Mouse (Mus musculus): Measurements from ENCODE around the gene Ism2. TPM values are rescaled to one million over a fixed set of nuclear protein-coding genes. Genes with fewer than 3 reads are reported as not detected.

Ism2 gene
- total and polyA plus RNA-seq, 3 experiments: not detected

DNA sequence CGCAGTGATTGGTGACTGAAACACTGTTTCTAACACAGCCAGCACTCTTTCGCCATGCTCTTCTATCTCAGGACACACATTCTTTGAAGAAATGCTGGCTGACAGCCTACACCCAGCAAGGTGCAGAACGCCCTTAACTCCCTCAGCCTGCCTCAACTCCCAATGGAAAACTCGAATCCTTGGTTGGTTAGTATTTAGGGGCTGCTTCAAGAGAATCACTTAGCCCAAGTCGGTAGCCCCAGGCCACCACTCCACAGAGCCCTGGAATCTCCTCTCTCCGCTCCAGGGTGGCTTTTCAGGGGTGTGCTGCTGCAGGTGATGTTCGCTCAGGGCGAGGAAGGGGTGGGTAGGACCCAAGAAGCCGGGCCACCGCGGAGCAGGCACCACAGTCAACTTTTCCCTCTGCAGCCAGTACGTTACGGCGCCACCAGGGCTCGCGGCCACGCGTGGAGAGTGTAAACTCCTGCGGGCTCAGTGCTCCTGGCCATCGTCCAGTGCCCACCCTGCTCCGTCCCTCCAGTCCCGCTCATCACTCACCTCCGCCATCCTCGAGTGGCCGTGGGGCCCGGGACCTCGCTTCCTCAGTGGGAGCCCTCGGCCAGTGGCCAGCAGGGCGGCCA is 358 bp downstream of the Ism2 start:
- Histone ChIP-seq H3K79me2 (ENCODE audit: control insufficient read depth, insufficient read depth, low read length, poor library complexity) (no peaks in the 10 kb centered on the region), H3K36me3 (ENCODE audit: control insufficient read depth in 1 of 2, insufficient read depth in 2 of 2, low read length in 2 of 2) (no peaks in the 10 kb centered on the region), H3K27ac (ENCODE audit: control insufficient read depth, low read depth, low read length) (no peak overlapping the region), H3K4me3 (ENCODE audit: control insufficient read depth in 1 of 2, insufficient read depth in 1 of 2, low read depth in 2 of 2, low read length in 2 of 2) (no peak overlapping the region), H3K27me3 (ENCODE audit: control insufficient read depth in 1 of 2, insufficient read depth in 2 of 2, low read length in 2 of 2) (no peaks in the 10 kb centered on the region), H3K9ac (ENCODE audit: control insufficient read depth, low read depth, low read length, poor library complexity, severe bottlenecking) (no peak overlapping the region), H3K4me1 (ENCODE audit: control insufficient read depth in 1 of 2, insufficient read depth in 2 of 2, low read length in 2 of 2) (no peaks in the 10 kb centered on the region), H3K9me3 (replicated peaks; ENCODE audit: insufficient read depth, low read length) (no peaks in the 10 kb centered on the region)
- no peak for DNase-seq (ENCODE audit: low read depth, low spot score)
- TF ChIP-seq TAL1 (IDR thresholded peaks at IDR 0.05; ENCODE audit: low read length) (no peak), HCFC1 (IDR thresholded peaks at IDR 0.05; ENCODE audit: low read depth, low read length) (no peak), ZMIZ1 (IDR thresholded peaks at IDR 0.05; ENCODE audit: low read depth, low read length) (no peak), MAFK (IDR thresholded peaks at IDR 0.05; ENCODE audit: borderline replicate concordance, low read depth, low read length) (no peak), ETS1 (IDR thresholded peaks at IDR 0.05; ENCODE audit: low read depth, low read length) (no peak), ELF1 (IDR thresholded peaks at IDR 0.05; ENCODE audit: low read depth, low read length) (no peak), EP300 (IDR thresholded peaks at IDR 0.05; ENCODE audit: low read depth in 1 of 2, low read length in 2 of 2) (no peak), MAX (IDR thresholded peaks at IDR 0.05; ENCODE audit: low read length) (no peak), NRF1 (IDR thresholded peaks at IDR 0.05; ENCODE audit: insufficient read depth, low read depth, low read length, poor library complexity, severe bottlenecking) (no peak), MAZ (IDR thresholded peaks at IDR 0.05; ENCODE audit: low read depth, low read length) (no peak)

- DNase-seq (ENCODE audit: low read depth, low spot score): no peak
- H3K4me1 ChIP-seq (ENCODE audit: control insufficient read depth in 1 of 2, insufficient read depth in 2 of 2, low read length in 2 of 2): no peaks in the 10 kb centered on the region
- H3K9me3 ChIP-seq (replicated peaks; ENCODE audit: insufficient read depth, low read length): no peaks in the 10 kb centered on the region
- no peaks in the 10 kb centered on the region for H3K79me2 ChIP-seq (ENCODE audit: control insufficient read depth, insufficient read depth, low read length, poor library complexity)
- H3K4me3 ChIP-seq (ENCODE audit: control insufficient read depth in 1 of 2, insufficient read depth in 1 of 2, low read depth in 2 of 2, low read length in 2 of 2): no peak overlapping the region
- H3K9ac ChIP-seq (ENCODE audit: control insufficient read depth, low read depth, low read length, poor library complexity, severe bottlenecking): no peak overlapping the region
- H3K27ac ChIP-seq (ENCODE audit: control insufficient read depth, low read depth, low read length): no peak overlapping the region
- no peaks in the 10 kb centered on the region for H3K36me3 ChIP-seq (ENCODE audit: control insufficient read depth in 1 of 2, insufficient read depth in 2 of 2, low read length in 2 of 2)
- H3K27me3 ChIP-seq (ENCODE audit: control insufficient read depth in 1 of 2, insufficient read depth in 2 of 2, low read length in 2 of 2): no peaks in the 10 kb centered on the region
- TF ChIP-seq JUND (IDR thresholded peaks at IDR 0.05; ENCODE audit: low read depth, low read length) (no peak), POLR2AphosphoS5 (IDR thresholded peaks at IDR 0.05; ENCODE audit: borderline replicate concordance, low read depth, low read length) (no peak), RCOR1 (IDR thresholded peaks at IDR 0.05; ENCODE audit: low read depth, low read length) (no peak), ELF1 (IDR thresholded peaks at IDR 0.05; ENCODE audit: low read depth, low read length) (no peak), MAZ (IDR thresholded peaks at IDR 0.05; ENCODE audit: low read depth, low read length) (no peak), SIN3A (IDR thresholded peaks at IDR 0.05; ENCODE audit: low read length) (no peak), POLR2A (IDR thresholded peaks at IDR 0.05; ENCODE audit: control insufficient read depth in 1 of 2, insufficient read depth in 1 of 2, low read depth in 1 of 2, low read length in 2 of 2, poor library complexity in 1 of 2) (no peak), E2F4 (IDR thresholded peaks at IDR 0.05; ENCODE audit: borderline replicate concordance, low read depth, low read length) (no peak), ZC3H11A (IDR thresholded peaks at IDR 0.05; ENCODE audit: low read depth, low read length) (no peak), CHD1 (IDR thresholded peaks at IDR 0.05; ENCODE audit: low read depth, low read length) (no peak), USF2 (IDR thresholded peaks at IDR 0.05; ENCODE audit: borderline replicate concordance in 1 of 2, insufficient read depth in 1 of 2, low read depth in 1 of 2, low read length in 2 of 2) (no peak), BHLHE40 (IDR thresholded peaks at IDR 0.05; ENCODE audit: borderline replicate concordance, low read depth, low read length) (no peak)
Measured at GRCm38 (mm10) chr12:87293934-87294333, 5.6 kb downstream of the Ism2 start.

Data from MEL (cell line).